Mouse (Mus musculus) kidney, embryonic 16.5 days (tissue): Measurements from ENCODE around the gene Tmem220. TPM values are rescaled to one million over a fixed set of nuclear protein-coding genes. Genes with fewer than 3 reads are reported as not detected.

Experiments
- polyA plus RNA-seq: library from polyadenylated mRNA; unstranded; fragments of >200 nt; fragmentation: Nextera tagmentation; extraction: Ambion mirVana; gene quantifications from 2 replicates; pipeline ENCODE4 v1.2.1, GENCODE M21; 2015

Gene Tmem220
- polyA plus RNA-seq, 1 experiment from 2014 or later = 2.3 TPM

Other genes with a start within 250 kb of the Tmem220 start
- 0.54 and 0.80 TPM in 2 replicates for gene Pirt, start 113.2 kb upstream of the Tmem220 start, polyA plus RNA-seq
- 0.35 TPM in 1 of 2 replicates, not detected in the other for gene Tmem238l, start 68.5 kb upstream of the Tmem220 start, polyA plus RNA-seq
- 29.9 TPM in 2 replicates for gene Adprm, start 27.4 kb downstream of the Tmem220 start, polyA plus RNA-seq
- 16.3 and 17.7 TPM in 2 replicates for gene Sco1, start 27.5 kb downstream of the Tmem220 start, polyA plus RNA-seq
- gene Myh3, start 53.1 kb downstream of the Tmem220 start, polyA plus RNA-seq = 4.7 and 5.1 TPM in 2 replicates
- not detected in 2 replicates for gene Myh2, start 145.9 kb downstream of the Tmem220 start, polyA plus RNA-seq
- gene Myh1, start 174.9 kb downstream of the Tmem220 start, polyA plus RNA-seq = 0.02 and 0.04 TPM in 2 replicates
- not detected in 2 replicates for gene Myh4, start 212.9 kb downstream of the Tmem220 start, polyA plus RNA-seq